Mouse (Mus musculus) liver, embryonic 15.5 days (tissue): ENCODE measurements at regions not wholly inside any gene's neighbourhood (a gene's known extent, or its start where the extent isn't known, plus 50 kb on each side); places are given as distances from the start of the nearest gene placed in this dataset.
"Not testable (repeated sequence)": the region's sequence is repeated elsewhere in the genome, so short reads cannot be mapped to it uniquely, and the experiment has no call there.

ENCODE experiments used
- ATAC-seq: fragments of 200-750 bp; cut with Nextera tagmentation; 2 replicates; pipeline ENCODE4 v1.8.0; 2017; ENCODE audit warnings: moderate number of reproducible peaks, mild to moderate bottlenecking, moderate library complexity; ENCODE audit not compliant: insufficient read depth
- H3K27ac ChIP-seq: fragments of 300-500 bp; sonication (generic); replicated peaks from 2 replicates; pipeline ENCODE4 v1.5.1; 2015; ENCODE audit warnings: mild to moderate bottlenecking, inconsistent platforms
- H3K27me3 ChIP-seq: fragments of 300-500 bp; sonication (generic); 2 replicates; pipeline ENCODE4 v1.6.1; 2015; ENCODE audit warnings: mild to moderate bottlenecking, inconsistent platforms
- H3K36me3 ChIP-seq: fragments of 300-500 bp; sonication (generic); replicated peaks from 2 replicates; pipeline ENCODE4 v1.6.1; 2015; ENCODE audit warnings: moderate library complexity, mild to moderate bottlenecking, inconsistent platforms
- H3K4me1 ChIP-seq: fragments of 300-500 bp; sonication (generic); replicated peaks from 2 replicates; pipeline ENCODE4 v1.6.1; 2015; ENCODE audit warnings: inconsistent platforms
- H3K4me2 ChIP-seq: fragments of 300-500 bp; sonication (generic); 2 replicates; pipeline ENCODE4 v1.6.1; 2015; ENCODE audit warnings: moderate library complexity, mild to moderate bottlenecking, inconsistent platforms
- H3K4me3 ChIP-seq: fragments of 300-500 bp; sonication (generic); replicated peaks from 2 replicates; pipeline ENCODE4 v1.5.1; 2015; ENCODE audit warnings: mild to moderate bottlenecking, inconsistent platforms
- H3K9ac ChIP-seq: fragments of 300-500 bp; sonication (generic); 2 replicates; pipeline ENCODE4 v1.6.1; 2015; ENCODE audit warnings: moderate library complexity, mild to moderate bottlenecking, inconsistent platforms
- H3K9me3 ChIP-seq: fragments of 300-500 bp; sonication (generic); replicated peaks from 2 replicates; pipeline ENCODE4 v1.6.1; 2016; ENCODE audit warnings: inconsistent platforms
- WGBS: fragments of 180-500 bp; shearing (Covaris S2); methylation state at CpG from one replicate; pipeline ENCODE4 v1.1.7; 2015; ENCODE audit warnings: mixed read lengths; ENCODE audit not compliant: insufficient replicate concordance; 5-methylcytosine and 5-hydroxymethylcytosine counted together

DNA sequence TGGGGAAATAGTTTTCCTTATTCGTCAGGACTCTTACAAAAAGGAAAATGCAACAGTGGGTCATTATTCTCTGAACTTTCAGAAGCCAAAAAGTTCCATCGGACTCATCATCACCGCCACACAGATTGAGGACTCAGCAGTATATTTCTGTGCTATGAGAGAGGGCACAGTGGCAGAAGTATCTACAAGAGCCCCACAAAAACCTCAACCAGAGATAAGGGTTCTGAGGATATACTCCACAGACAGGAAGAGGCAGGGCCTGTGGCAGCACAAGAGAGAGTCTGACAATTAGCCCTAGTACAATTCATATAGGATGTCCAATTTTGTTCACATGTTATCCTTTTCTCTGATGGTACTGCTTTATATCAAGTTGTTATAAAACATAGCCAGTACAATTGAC lies 855.9 kb upstream of the Olfr1507 start:
- ATAC-seq, H3K9me3 ChIP-seq, H3K36me3 ChIP-seq, H3K4me3 ChIP-seq, H3K4me2 ChIP-seq, H3K27ac ChIP-seq, H3K9ac ChIP-seq, H3K27me3 ChIP-seq, H3K4me1 ChIP-seq: not testable (repeated sequence)
- WGBS = 14% methylated on average over 3 of the region's 3 CpGs

DNA sequence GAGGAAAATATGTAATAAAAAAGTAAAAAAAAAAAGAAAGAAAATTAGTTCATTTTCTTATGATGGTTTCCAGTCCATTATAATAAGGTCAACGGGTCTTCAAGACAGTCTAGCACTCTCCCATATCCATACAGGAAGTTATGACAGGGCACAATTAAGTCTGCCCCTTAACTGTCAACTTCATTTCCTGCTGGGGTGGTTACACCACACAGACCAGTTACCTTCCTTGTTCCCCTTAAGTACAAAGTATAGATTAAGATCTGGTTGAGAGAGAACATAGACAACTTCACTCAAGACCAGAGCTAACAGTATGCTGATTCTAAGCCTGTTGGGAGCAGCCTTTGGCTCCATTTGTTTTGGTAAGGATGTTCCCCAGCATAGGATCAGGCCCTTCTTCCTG lies 855.2 kb upstream of the Olfr1507 start:
- not testable (repeated sequence) for H3K4me1 ChIP-seq, ATAC-seq, H3K9me3 ChIP-seq, H3K4me3 ChIP-seq, H3K9ac ChIP-seq, H3K27ac ChIP-seq, H3K4me2 ChIP-seq, H3K27me3 ChIP-seq, H3K36me3 ChIP-seq
- 17% methylated on average over 1 of the region's 1 CpGs for WGBS

- H3K27ac ChIP-seq, H3K4me1 ChIP-seq, H3K4me2 ChIP-seq, H3K9me3 ChIP-seq, H3K9ac ChIP-seq, H3K4me3 ChIP-seq, ATAC-seq, H3K36me3 ChIP-seq, H3K27me3 ChIP-seq: not testable (repeated sequence)
These were observed 853.6 kb upstream of the Olfr1507 start for GRCm38 (mm10) chr14:53349111-53349510.

- not testable (repeated sequence) for H3K4me1 ChIP-seq, ATAC-seq, H3K9ac ChIP-seq, H3K9me3 ChIP-seq, H3K36me3 ChIP-seq, H3K4me3 ChIP-seq, H3K27ac ChIP-seq, H3K27me3 ChIP-seq, H3K4me2 ChIP-seq
- 15% methylated on average over 2 of the region's 2 CpGs for WGBS
These were observed 850.0 kb upstream of the Olfr1507 start for GRCm38 (mm10) chr14:53345568-53345967.

- H3K27ac ChIP-seq, H3K4me3 ChIP-seq, H3K9ac ChIP-seq, H3K4me1 ChIP-seq, H3K27me3 ChIP-seq, H3K9me3 ChIP-seq, H3K36me3 ChIP-seq, H3K4me2 ChIP-seq, ATAC-seq: not testable (repeated sequence)
- WGBS = 39% methylated on average over 5 of the region's 5 CpGs
These were observed 848.3 kb upstream of the Olfr1507 start for GRCm38 (mm10) chr14:53343849-53344248.

GRCm38 (mm10) chr14:53339167-53339566 lies 843.6 kb upstream of the Olfr1507 start:
- H3K27me3 ChIP-seq, H3K36me3 ChIP-seq, H3K27ac ChIP-seq, H3K9ac ChIP-seq, H3K9me3 ChIP-seq, H3K4me3 ChIP-seq, H3K4me2 ChIP-seq, H3K4me1 ChIP-seq: not testable (repeated sequence)
- peak; percentile 43; the same call in 1 of the 2 replicates for ATAC-seq
- 0% methylated on average over 1 of the region's 4 CpGs for WGBS

- not testable (repeated sequence) for H3K27me3 ChIP-seq, H3K9ac ChIP-seq, H3K4me3 ChIP-seq, H3K36me3 ChIP-seq, H3K9me3 ChIP-seq, H3K4me1 ChIP-seq, H3K27ac ChIP-seq
- peak; percentile 84 for ATAC-seq
- H3K4me2 ChIP-seq = peak overlapping the region; percentile 44
- WGBS = 0% methylated on average over 4 of the region's 8 CpGs
These were observed 841.9 kb upstream of the Olfr1507 start for GRCm38 (mm10) chr14:53337446-53337845.

GRCm38 (mm10) chr14:53336705-53337104 lies 841.2 kb upstream of the Olfr1507 start:
- not testable (repeated sequence) for H3K27me3 ChIP-seq, H3K9me3 ChIP-seq, H3K36me3 ChIP-seq, H3K27ac ChIP-seq, H3K9ac ChIP-seq, H3K4me1 ChIP-seq, H3K4me3 ChIP-seq
- H3K4me2 ChIP-seq = peak overlapping the region; percentile 41; the same call in 1 of the 2 replicates
- ATAC-seq = peak; percentile 75
- 0% methylated on average over 1 of the region's 2 CpGs for WGBS

DNA sequence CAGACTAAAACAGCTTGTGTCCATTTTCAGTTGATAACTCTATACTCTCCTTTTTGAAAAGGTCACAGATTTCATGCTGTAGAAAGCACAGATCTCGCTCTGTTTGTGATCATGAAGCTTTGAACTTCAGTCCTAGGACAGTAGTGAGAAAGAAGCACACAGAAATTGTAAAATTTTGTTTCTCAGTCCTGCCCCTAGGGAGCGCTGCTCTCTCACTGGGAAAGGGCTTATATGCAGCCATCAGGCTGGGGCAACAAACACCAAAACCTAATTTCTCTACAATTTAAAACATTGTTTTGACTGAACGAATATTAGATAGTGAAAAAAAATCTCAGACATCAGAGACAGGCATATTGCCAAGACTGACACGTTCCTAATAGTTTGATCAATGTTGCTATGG lies 838.9 kb upstream of the Olfr1507 start:
- H3K4me3 ChIP-seq, H3K4me2 ChIP-seq, ATAC-seq, H3K36me3 ChIP-seq, H3K27me3 ChIP-seq, H3K4me1 ChIP-seq, H3K9ac ChIP-seq, H3K27ac ChIP-seq, H3K9me3 ChIP-seq: not testable (repeated sequence)
- no CpG with 5 or more reads among the region's 4 CpGs for WGBS

DNA sequence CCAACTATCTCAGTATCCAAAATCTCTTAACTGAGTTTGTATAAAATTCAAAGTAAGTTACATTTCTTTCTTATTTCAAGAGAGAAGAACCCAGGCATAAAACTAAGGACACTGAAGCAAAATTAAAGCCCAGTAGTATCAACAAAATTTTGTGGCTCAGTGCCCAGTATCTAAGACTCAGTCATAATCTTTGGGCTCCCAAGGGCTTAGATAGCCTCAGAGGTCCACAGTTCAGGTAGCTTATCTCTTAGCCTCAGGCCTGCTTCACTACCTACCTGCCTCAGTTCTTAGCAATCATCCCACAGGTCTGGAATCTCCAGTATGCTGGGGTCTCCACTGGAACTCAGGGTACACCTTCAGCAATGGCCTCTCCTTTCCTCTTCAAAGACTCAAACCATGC lies 835.6 kb upstream of the Olfr1507 start:
- H3K27me3 ChIP-seq, H3K4me3 ChIP-seq, H3K27ac ChIP-seq, H3K4me2 ChIP-seq, H3K36me3 ChIP-seq, H3K9ac ChIP-seq, H3K9me3 ChIP-seq, ATAC-seq, H3K4me1 ChIP-seq: not testable (repeated sequence)

GRCm38 (mm10) chr14:53324367-53324766 lies 828.8 kb upstream of the Olfr1507 start:
- H3K9ac ChIP-seq, H3K4me3 ChIP-seq, H3K4me2 ChIP-seq, H3K36me3 ChIP-seq, ATAC-seq, H3K4me1 ChIP-seq, H3K9me3 ChIP-seq, H3K27me3 ChIP-seq, H3K27ac ChIP-seq: not testable (repeated sequence)
- no CpG with 5 or more reads among the region's 7 CpGs for WGBS

DNA sequence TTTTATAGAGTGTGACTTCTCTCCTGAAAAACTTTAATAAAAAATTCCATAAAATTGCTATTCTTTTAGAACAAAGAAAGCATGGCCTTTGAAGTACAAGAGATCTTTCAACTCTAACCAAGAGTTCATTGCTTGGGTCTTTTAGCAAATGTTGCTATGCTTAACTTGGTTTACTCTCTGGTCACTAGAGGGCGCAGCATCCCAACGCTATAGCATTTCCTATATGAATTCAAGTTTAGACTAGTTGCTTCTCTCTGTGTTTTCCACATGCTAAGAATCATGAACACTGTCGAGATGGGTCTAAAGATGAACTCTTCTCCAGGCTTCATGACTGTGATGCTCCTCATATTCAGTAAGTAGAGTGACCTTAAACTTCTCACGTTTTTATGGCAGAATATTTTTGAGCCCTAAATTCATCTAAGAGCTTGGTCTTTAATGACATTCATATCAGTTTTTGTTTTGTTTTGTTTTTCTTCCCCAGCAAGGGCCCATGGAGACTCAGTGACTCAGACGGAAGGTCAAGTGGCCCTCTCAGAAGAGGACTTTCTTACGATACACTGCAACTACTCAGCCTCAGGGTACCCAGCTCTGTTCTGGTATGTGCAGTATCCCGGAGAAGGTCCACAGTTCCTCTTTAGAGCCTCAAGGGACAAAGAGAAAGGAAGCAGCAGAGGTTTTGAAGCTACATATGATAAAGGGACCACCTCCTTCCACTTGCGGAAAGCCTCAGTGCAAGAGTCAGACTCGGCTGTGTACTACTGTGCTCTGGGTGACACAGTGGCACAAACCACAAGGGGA lies 823.2 kb upstream of the Olfr1507 start:
- H3K27ac ChIP-seq, H3K4me2 ChIP-seq, H3K9ac ChIP-seq, H3K4me3 ChIP-seq, H3K27me3 ChIP-seq, H3K9me3 ChIP-seq, H3K4me1 ChIP-seq, H3K36me3 ChIP-seq, ATAC-seq: not testable (repeated sequence)
- no CpG with 5 or more reads among the region's 9 CpGs for WGBS
